26 mouse cellular contexts compared by ENCODE assay signal in genomic region chr2:51931241-51931640, GRCm38 (mm10). TPM values are rescaled to one million over a fixed set of nuclear protein-coding genes. Genes with fewer than 3 reads are reported as not detected.
DNase-seq lines count a peak whose midpoint lies in the region; ATAC-seq and TF ChIP-seq lines count a peak whose summit lies in the region.
"Had no signal": no experiment of that assay in that cellular context is flagged by ENCODE, and none has a peak within 500 bp of the region (broad histone marks: within the 10 kb centered on the region; RNA-seq: fewer than 3 reads in every experiment).

No protein-coding gene starts in this region.

- no peak overlapping the region for H3K27ac ChIP-seq in testis, adult 2 months (ENCODE audit: control insufficient read depth, insufficient read depth, low read depth, low read length)
- no peak overlapping the region for H3K27ac ChIP-seq in MEL (ENCODE audit: control insufficient read depth, low read depth, low read length)
- no peak overlapping the region for H3K27ac ChIP-seq in stomach, postnatal 0 days (replicated peaks)
- H3K27ac ChIP-seq: embryonic facial prominence, embryonic 12.5 days; embryonic facial prominence, embryonic 15.5 days; gastrocnemius, adult 2 months; heart, embryonic 10.5 days; heart, embryonic 13.5 days; hindbrain, embryonic 14.5 days; hindbrain, postnatal 0 days had no signal

- H3K79me2 ChIP-seq in MEL (ENCODE audit: control insufficient read depth, insufficient read depth, low read length, poor library complexity), result peaks cover 36% of the 10 kb centered on the region

- H3K9ac ChIP-seq in MEL (ENCODE audit: control insufficient read depth, low read depth, low read length, poor library complexity, severe bottlenecking), result no peak overlapping the region
- H3K9ac ChIP-seq in stomach, postnatal 0 days (ENCODE audit: low read length), result no peak overlapping the region
- H3K9ac ChIP-seq: embryonic facial prominence, embryonic 12.5 days; embryonic facial prominence, embryonic 15.5 days; forebrain, postnatal 0 days; heart, embryonic 13.5 days; hindbrain, embryonic 14.5 days had no signal

- H3K36me3 ChIP-seq in testis, adult 2 months (ENCODE audit: control insufficient read depth, insufficient read depth, low read length), result no peaks in the 10 kb centered on the region
- peaks cover 26 to 43% of the 10 kb centered on the region in 2 experiments for H3K36me3 ChIP-seq in MEL (ENCODE audit: control insufficient read depth in 1 of 2, insufficient read depth in 2 of 2, low read length in 2 of 2)
- H3K36me3 ChIP-seq in splenic B cell, adult 2 months (ENCODE audit: control insufficient read depth, insufficient read depth, low read length, poor library complexity, severe bottlenecking), result peaks cover 9% of the 10 kb centered on the region
- no peaks in the 10 kb centered on the region for H3K36me3 ChIP-seq in stomach, postnatal 0 days (ENCODE audit: control insufficient read depth, insufficient read depth, low read length)
- H3K36me3 ChIP-seq: embryonic facial prominence, embryonic 12.5 days had no signal

- no peaks in the 10 kb centered on the region for H3K9me3 ChIP-seq in MEL (replicated peaks; ENCODE audit: insufficient read depth, low read length)
- H3K9me3 ChIP-seq in stomach, postnatal 0 days (ENCODE audit: control insufficient read depth, low read length), result no peaks in the 10 kb centered on the region
- H3K9me3 ChIP-seq: embryonic facial prominence, embryonic 12.5 days; embryonic facial prominence, embryonic 15.5 days; heart, embryonic 10.5 days; heart, embryonic 13.5 days had no signal

- TF ChIP-seq EP300 in MEL (IDR thresholded peaks at IDR 0.05; ENCODE audit: low read depth in 1 of 2, low read length in 2 of 2), result no peak
- no peak for TF ChIP-seq EP300 in stomach, postnatal 0 days (optimal IDR thresholded peaks at IDR 0.05)

- H3K4me1 ChIP-seq in testis, adult 2 months (ENCODE audit: control insufficient read depth, insufficient read depth, low read length), result peaks cover 8% of the 10 kb centered on the region
- peaks cover 14 to 20% of the 10 kb centered on the region in 2 experiments for H3K4me1 ChIP-seq in MEL (ENCODE audit: control insufficient read depth in 1 of 2, insufficient read depth in 2 of 2, low read length in 2 of 2)
- H3K4me1 ChIP-seq in stomach, postnatal 0 days (replicated peaks; ENCODE audit: control insufficient read depth, insufficient read depth), result 0 out of 2 replicates have a peak, but pooled peaks cover 2% of the 10 kb centered on the region

- ATAC-seq in stomach, postnatal 0 days (ENCODE audit: low FRiP score, low TSS enrichment), result no peak
- ATAC-seq: forebrain, embryonic 14.5 days; forebrain, postnatal 0 days; hindbrain, postnatal 0 days; inflammation-experienced regulatory T-cells, adult 6 months had no signal

- TF ChIP-seq CTCF in testis, adult 2 months (IDR thresholded peaks at IDR 0.05; ENCODE audit: control insufficient read depth, insufficient read depth, insufficient replicate concordance, low read depth, low read length), result no peak
- TF ChIP-seq CTCF in MEL (IDR thresholded peaks at IDR 0.05 in 2 of 3, conservative IDR thresholded peaks at IDR 0.05 in 1 of 3; ENCODE audit: control insufficient read depth in 1 of 3, insufficient read depth in 1 of 3, low read depth in 2 of 3, low read length in 3 of 3, poor library complexity in 1 of 3, severe bottlenecking in 1 of 3), result no peak
- TF ChIP-seq CTCF in stomach, postnatal 0 days (IDR thresholded peaks at IDR 0.05; ENCODE audit: low read depth), result no peak

- no peak for TF ChIP-seq POLR2A in testis, adult 2 months (IDR thresholded peaks at IDR 0.05; ENCODE audit: control insufficient read depth, low read depth, low read length)
- TF ChIP-seq POLR2A in MEL (IDR thresholded peaks at IDR 0.05; ENCODE audit: control insufficient read depth in 1 of 2, insufficient read depth in 1 of 2, low read depth in 1 of 2, low read length in 2 of 2, poor library complexity in 1 of 2), result no peak

- TF ChIP-seq RAD21 in MEL (IDR thresholded peaks at IDR 0.05; ENCODE audit: low read depth, low read length), result no peak

- peak overlapping the region; percentile 1; the same call in 1 of the 2 replicates for H3K4me3 ChIP-seq in testis, adult 2 months (ENCODE audit: control insufficient read depth, low read depth, low read length)
- H3K4me3 ChIP-seq in MEL (ENCODE audit: control insufficient read depth in 1 of 2, insufficient read depth in 1 of 2, low read depth in 2 of 2, low read length in 2 of 2), result no peak overlapping the region
- H3K4me3 ChIP-seq in stomach, postnatal 0 days (ENCODE audit: low read depth, low read length), result no peak overlapping the region
- H3K4me3 ChIP-seq: embryonic facial prominence, embryonic 12.5 days; embryonic facial prominence, embryonic 15.5 days; gastrocnemius, adult 2 months; heart, embryonic 10.5 days; heart, embryonic 13.5 days had no signal

- H3K4me2 ChIP-seq in stomach, postnatal 0 days (replicated peaks; ENCODE audit: low read depth), result no peak overlapping the region
- H3K4me2 ChIP-seq: embryonic facial prominence, embryonic 12.5 days; embryonic facial prominence, embryonic 15.5 days; heart, embryonic 13.5 days; hindbrain, embryonic 14.5 days had no signal

- no peak for DNase-seq in testis, postnatal 14 days (ENCODE audit: low spot score)
- DNase-seq in MEL (ENCODE audit: low read depth, low spot score), result peak; percentile 51
- peak; percentile 54 for DNase-seq in splenic B cell, adult 2 months (ENCODE audit: low read depth, low spot score)
- no peak for DNase-seq in stomach, postnatal 0 days (ENCODE audit: low spot score)
- no peak for DNase-seq in layer of hippocampus, adult 9-11 months
- DNase-seq: adrenal gland, postnatal 10 days; adrenal gland, postnatal 36 days; cerebellum, adult 2 months; cerebellum, adult 9-11 months; cerebellum, postnatal 25 days; forebrain, postnatal 0 days; gastrocnemius, adult 2 months; gastrocnemius, postnatal 14 days; heart, adult 18-20 months; heart, postnatal 14 days; heart, postnatal 4 days had no signal

- no peaks in the 10 kb centered on the region for H3K27me3 ChIP-seq in testis, adult 2 months (ENCODE audit: control insufficient read depth, insufficient read depth, low read length)
- no peaks in the 10 kb centered on the region for H3K27me3 ChIP-seq in MEL (ENCODE audit: control insufficient read depth in 1 of 2, insufficient read depth in 2 of 2, low read length in 2 of 2)
- no peaks in the 10 kb centered on the region for H3K27me3 ChIP-seq in splenic B cell, adult 2 months (ENCODE audit: control insufficient read depth, insufficient read depth, low read length, poor library complexity, severe bottlenecking)
- H3K27me3 ChIP-seq in stomach, postnatal 0 days (ENCODE audit: control insufficient read depth, insufficient read depth, low read length), result no peaks in the 10 kb centered on the region
- H3K27me3 ChIP-seq: embryonic facial prominence, embryonic 12.5 days; embryonic facial prominence, embryonic 15.5 days; heart, embryonic 13.5 days; Patski had no signal

- WGBS in stomach, postnatal 0 days, result 76% methylated on average over 7 of the region's 7 CpGs

TF ChIP-seq in MEL, 35 proteins besides CTCF, POLR2A, EP300 and RAD21:
- TF ChIP-seq MAX (IDR thresholded peaks at IDR 0.05; ENCODE audit: low read length) (no peak), CHD1 (IDR thresholded peaks at IDR 0.05; ENCODE audit: low read depth, low read length) (no peak), MYB (IDR thresholded peaks at IDR 0.05; ENCODE audit: low read depth, low read length) (no peak), ELF1 (IDR thresholded peaks at IDR 0.05; ENCODE audit: low read depth, low read length) (no peak), KAT2A (conservative IDR thresholded peaks at IDR 0.05; ENCODE audit: low read depth, low read length) (no peak), JUND (IDR thresholded peaks at IDR 0.05; ENCODE audit: low read depth, low read length) (no peak), ZC3H11A (IDR thresholded peaks at IDR 0.05; ENCODE audit: low read depth, low read length) (no peak), POLR2AphosphoS5 (IDR thresholded peaks at IDR 0.05; ENCODE audit: borderline replicate concordance, low read depth, low read length) (no peak), SMC3 (IDR thresholded peaks at IDR 0.05; ENCODE audit: low read depth, low read length) (no peak)

RNA-seq across cellular contexts. Expression of gene Rbm43, which starts 3.7 kb away (rescaled TPM):
- polyA plus RNA-seq in testis, adult 2 months (2012; rRNA removed), result 14.3 and 23.2 TPM in 2 replicates
- 35.4 and 37.9 TPM in 2 replicates for total RNA-seq in MEL (2012; rRNA removed)
- polyA plus RNA-seq in MEL (2012; ENCODE audit: insufficient read depth in 1 of 2, insufficient read length in 2 of 2, low read depth in 1 of 2, low replicate concordance in 2 of 2, missing spikeins in 1 of 2), result 100 to 1,000 TPM in 1 of 2 experiments, 10 to 100 TPM in 1; 64.3 to 321 TPM
- polyA plus RNA-seq in stomach, postnatal 0 days (2015; fragmentation: Nextera tagmentation; extraction: Ambion mirVana), result 8.0 and 8.4 TPM in 2 replicates

RNA-seq across cellular contexts. Expression of gene Nmi, which starts 42.1 kb away (rescaled TPM):
- polyA plus RNA-seq in testis, adult 2 months (2012; rRNA removed), result 0.85 and 1.1 TPM in 2 replicates
- total RNA-seq in MEL (2012; rRNA removed), result 9.6 and 14.1 TPM in 2 replicates
- 10 to 100 TPM in 1 of 2 experiments, not detected in 1; 12.1 TPM for polyA plus RNA-seq in MEL (2012; ENCODE audit: insufficient read depth in 1 of 2, insufficient read length in 2 of 2, low read depth in 1 of 2, low replicate concordance in 2 of 2, missing spikeins in 1 of 2)
- 24.8 and 27.1 TPM in 2 replicates for polyA plus RNA-seq in stomach, postnatal 0 days (2015; fragmentation: Nextera tagmentation; extraction: Ambion mirVana)

Comparison
In these comparisons a context has a peak if more than half of its experiments do, and no peak if none do; other contexts are left out.
1. DNase-seq: peak in MEL (single experiment) and splenic B cell, adult 2 months (single experiment); none in testis, postnatal 14 days (single experiment), stomach, postnatal 0 days (single experiment) and layer of hippocampus, adult 9-11 months (single experiment).